8 mouse cellular contexts compared by ENCODE assay signal in the genomic region with DNA sequence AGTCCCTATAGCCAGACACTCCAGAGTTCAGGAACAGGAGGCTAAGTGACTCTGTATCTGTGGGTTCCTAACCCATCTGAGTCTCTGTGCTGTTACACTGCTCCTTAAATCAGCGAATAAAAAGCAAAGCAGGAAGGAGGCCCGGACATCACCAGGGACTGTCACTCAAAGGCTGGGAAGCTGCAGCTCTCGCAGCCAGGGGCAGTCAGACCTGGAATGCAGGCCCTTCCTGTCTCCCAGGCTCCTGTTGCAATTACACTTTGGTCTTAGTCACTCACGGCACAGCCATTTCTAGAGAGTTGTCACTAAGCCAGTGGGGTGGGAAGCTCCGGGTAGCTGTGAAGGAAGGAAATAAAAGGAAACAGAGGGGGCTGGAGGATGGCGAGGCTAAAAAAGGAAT. TPM values are rescaled to one million over a fixed set of nuclear protein-coding genes. Genes with fewer than 3 reads are reported as not detected.
DNase-seq lines count a peak whose midpoint lies in the region; ATAC-seq and TF ChIP-seq lines count a peak whose summit lies in the region.

No protein-coding gene starts in this region.

- TF ChIP-seq CTCF in stomach, postnatal 0 days (IDR thresholded peaks at IDR 0.05; ENCODE audit: low read depth): peak; percentile 35

- peak; percentile 53 for DNase-seq in lung, postnatal 25 days (ENCODE audit: low spot score)
- DNase-seq in stomach, postnatal 0 days (ENCODE audit: low spot score): no peak
- DNase-seq in spleen, postnatal 14 days (ENCODE audit: low spot score in 2 of 2): no peak

- H3K36me3 ChIP-seq in kidney, embryonic 15.5 days: no peaks in the 10 kb centered on the region
- H3K36me3 ChIP-seq in kidney, embryonic 14.5 days (ENCODE audit: control insufficient read depth, insufficient read depth, low read length): no peaks in the 10 kb centered on the region
- H3K36me3 ChIP-seq in intestine, embryonic 16.5 days (ENCODE audit: control insufficient read depth, insufficient read depth, low read length): no peaks in the 10 kb centered on the region
- no peaks in the 10 kb centered on the region for H3K36me3 ChIP-seq in stomach, postnatal 0 days (ENCODE audit: control insufficient read depth, insufficient read depth, low read length)

- H3K4me1 ChIP-seq in kidney, embryonic 15.5 days: peaks cover 56% of the 10 kb centered on the region
- peaks cover 28% of the 10 kb centered on the region; the same call in 1 of the 2 replicates for H3K4me1 ChIP-seq in kidney, embryonic 14.5 days (ENCODE audit: control insufficient read depth, insufficient read depth, low read length)
- H3K4me1 ChIP-seq in brown adipose tissue, adult 24 weeks (ENCODE audit: control insufficient read depth, insufficient read depth, insufficient read length, low read length): peaks cover 31% of the 10 kb centered on the region
- peaks cover 29% of the 10 kb centered on the region for H3K4me1 ChIP-seq in intestine, embryonic 16.5 days (ENCODE audit: control insufficient read depth, insufficient read depth, low read length)
- H3K4me1 ChIP-seq in stomach, postnatal 0 days (replicated peaks; ENCODE audit: control insufficient read depth, insufficient read depth): peaks cover 15% of the 10 kb centered on the region

- no peak overlapping the region for H3K9ac ChIP-seq in kidney, embryonic 15.5 days
- no peak overlapping the region for H3K9ac ChIP-seq in kidney, embryonic 14.5 days (ENCODE audit: low read depth, low read length)
- H3K9ac ChIP-seq in intestine, embryonic 16.5 days (ENCODE audit: low read depth, low read length): no peak overlapping the region
- H3K9ac ChIP-seq in stomach, postnatal 0 days (ENCODE audit: low read length): no peak overlapping the region

- peak overlapping the region; percentile 54; the same call in 1 of the 2 replicates for H3K27ac ChIP-seq in kidney, embryonic 15.5 days
- H3K27ac ChIP-seq in kidney, embryonic 14.5 days (ENCODE audit: low read depth, low read length): no peak overlapping the region; the same call in 1 of the 2 replicates
- peak overlapping the region; percentile 35 for H3K27ac ChIP-seq in brown adipose tissue, adult 24 weeks (replicated peaks; ENCODE audit: low read depth, low read length)
- H3K27ac ChIP-seq in intestine, embryonic 16.5 days (ENCODE audit: low read length): peak overlapping the region; percentile 16; the same call in 1 of the 2 replicates
- peak overlapping the region; percentile 85 for H3K27ac ChIP-seq in stomach, postnatal 0 days (replicated peaks)

- no peak overlapping the region for H3K4me3 ChIP-seq in kidney, embryonic 15.5 days (replicated peaks)
- H3K4me3 ChIP-seq in kidney, embryonic 14.5 days (ENCODE audit: low read length): no peak overlapping the region
- no peak overlapping the region for H3K4me3 ChIP-seq in brown adipose tissue, adult 24 weeks (ENCODE audit: insufficient read depth, low read depth, low read length)
- no peak overlapping the region for H3K4me3 ChIP-seq in intestine, embryonic 16.5 days (ENCODE audit: low read length)
- H3K4me3 ChIP-seq in stomach, postnatal 0 days (ENCODE audit: low read depth, low read length): no peak overlapping the region

- no peaks in the 10 kb centered on the region for H3K9me3 ChIP-seq in kidney, embryonic 15.5 days (replicated peaks)
- H3K9me3 ChIP-seq in kidney, embryonic 14.5 days (ENCODE audit: control insufficient read depth, low read length): no peaks in the 10 kb centered on the region
- H3K9me3 ChIP-seq in intestine, embryonic 16.5 days (ENCODE audit: control insufficient read depth, low read length): no peaks in the 10 kb centered on the region
- H3K9me3 ChIP-seq in stomach, postnatal 0 days (ENCODE audit: control insufficient read depth, low read length): no peaks in the 10 kb centered on the region

- 7% methylated on average over 6 of the region's 6 CpGs for WGBS in kidney, embryonic 15.5 days
- WGBS in kidney, embryonic 14.5 days: 10% methylated on average over 6 of the region's 6 CpGs
- 25% methylated on average over 6 of the region's 6 CpGs for WGBS in intestine, embryonic 16.5 days
- 19% methylated on average over 6 of the region's 6 CpGs for WGBS in stomach, postnatal 0 days

- no peak for TF ChIP-seq EP300 in stomach, postnatal 0 days (optimal IDR thresholded peaks at IDR 0.05)

- H3K4me2 ChIP-seq in kidney, embryonic 15.5 days: peak overlapping the region; percentile 13; the same call in 1 of the 2 replicates
- H3K4me2 ChIP-seq in kidney, embryonic 14.5 days (replicated peaks; ENCODE audit: low read depth, low read length): no peak overlapping the region
- no peak overlapping the region for H3K4me2 ChIP-seq in intestine, embryonic 16.5 days (ENCODE audit: low read depth, low read length)
- H3K4me2 ChIP-seq in stomach, postnatal 0 days (replicated peaks; ENCODE audit: low read depth): no peak overlapping the region

- no peaks in the 10 kb centered on the region for H3K27me3 ChIP-seq in kidney, embryonic 15.5 days
- no peaks in the 10 kb centered on the region for H3K27me3 ChIP-seq in kidney, embryonic 14.5 days (ENCODE audit: control insufficient read depth, insufficient read depth, low read length)
- no peaks in the 10 kb centered on the region for H3K27me3 ChIP-seq in intestine, embryonic 16.5 days (replicated peaks; ENCODE audit: control insufficient read depth, insufficient read depth, low read length)
- H3K27me3 ChIP-seq in stomach, postnatal 0 days (ENCODE audit: control insufficient read depth, insufficient read depth, low read length): no peaks in the 10 kb centered on the region

- ATAC-seq in kidney, embryonic 15.5 days (replicated peaks; ENCODE audit: low FRiP score): 0 out of 2 replicates have a peak, but pooled peaks have one; percentile 10
- no peak for ATAC-seq in kidney, embryonic 14.5 days (ENCODE audit: low FRiP score, low TSS enrichment)
- peak; percentile 23 for ATAC-seq in granulocyte monocyte progenitor cell, adult 5-6 weeks (replicated peaks; ENCODE audit: poor library complexity, severe bottlenecking)
- peak; percentile 36; the same call in 1 of the 2 replicates for ATAC-seq in intestine, embryonic 16.5 days
- peak; percentile 35; the same call in 1 of the 2 replicates for ATAC-seq in stomach, postnatal 0 days (ENCODE audit: low FRiP score, low TSS enrichment)

RNA-seq across cellular contexts. Expression of gene Rasa3, which starts 33.2 kb away (rescaled TPM):
- polyA plus RNA-seq in kidney, embryonic 15.5 days (2015; fragmentation: Nextera tagmentation; extraction: Ambion mirVana): 23.2 and 23.5 TPM in 2 replicates
- 8.0 and 20.2 TPM in 2 replicates for polyA plus RNA-seq in kidney, embryonic 14.5 days (2014; fragmentation: Nextera tagmentation; extraction: Ambion mirVana)
- 9.7 and 13.9 TPM in 2 replicates for polyA plus RNA-seq in brown adipose tissue, adult 24 weeks (2012; ENCODE audit: insufficient read depth, insufficient read length, missing spikeins)
- 52.5 and 55.5 TPM in 2 replicates for total RNA-seq in granulocyte monocyte progenitor cell, adult 5-6 weeks (2014; fragmentation: Nextera tagmentation)
- total RNA-seq in granulocyte monocyte progenitor cell, adult 5-6 weeks (2017): 53.3 and 54.4 TPM in 2 replicates
- polyA plus RNA-seq in intestine, embryonic 16.5 days (2015; fragmentation: Nextera tagmentation; extraction: Ambion mirVana): 20.7 and 21.3 TPM in 2 replicates
- polyA plus RNA-seq in stomach, postnatal 0 days (2015; fragmentation: Nextera tagmentation; extraction: Ambion mirVana): 12.0 and 12.4 TPM in 2 replicates
